Mouse (Mus musculus) adrenal gland, adult 18-20 months (tissue): ENCODE measurements around the gene Mylk4. TPM values are rescaled to one million over a fixed set of nuclear protein-coding genes. Genes with fewer than 3 reads are reported as not detected.

Experiments
- DNase-seq, 2 experiments: peaks; one replicate each; pipeline ENCODE4 v3.0.0; 2021 to 2022; ENCODE audit warnings: low spot score in 2 of 2
- total RNA-seq, 2 experiments: library from RNA; stranded (reverse); gene quantifications; 1 replicate in 1 of 2; 2 replicates in 1 of 2; pipeline ENCODE4 v1.2.3; 2021

Mylk4 gene
- total RNA-seq, 2 experiments from 2014 or later: 0.26 TPM; not detected in 1

DNA sequence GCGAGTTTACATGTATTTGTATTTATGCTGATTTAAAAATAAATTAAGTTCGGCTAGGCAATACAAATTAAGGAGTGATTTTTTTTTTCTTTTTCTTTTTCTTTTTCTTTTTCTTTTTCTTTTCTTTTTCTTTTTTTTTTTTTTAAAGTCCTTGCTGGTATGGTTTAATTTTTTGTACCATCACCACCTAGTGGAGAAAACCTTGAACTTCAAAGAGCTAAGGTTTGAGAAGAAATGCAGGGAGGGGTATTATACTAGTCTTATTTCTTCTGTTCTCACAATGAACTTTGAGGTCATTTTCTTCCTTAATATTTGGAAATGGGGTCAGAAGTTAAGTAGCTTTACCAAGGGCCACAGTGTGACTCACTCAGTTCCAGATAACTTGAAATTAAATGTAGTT, 15.4 kb upstream of the Mylk4 start:
- DNase-seq: no peak

DNA sequence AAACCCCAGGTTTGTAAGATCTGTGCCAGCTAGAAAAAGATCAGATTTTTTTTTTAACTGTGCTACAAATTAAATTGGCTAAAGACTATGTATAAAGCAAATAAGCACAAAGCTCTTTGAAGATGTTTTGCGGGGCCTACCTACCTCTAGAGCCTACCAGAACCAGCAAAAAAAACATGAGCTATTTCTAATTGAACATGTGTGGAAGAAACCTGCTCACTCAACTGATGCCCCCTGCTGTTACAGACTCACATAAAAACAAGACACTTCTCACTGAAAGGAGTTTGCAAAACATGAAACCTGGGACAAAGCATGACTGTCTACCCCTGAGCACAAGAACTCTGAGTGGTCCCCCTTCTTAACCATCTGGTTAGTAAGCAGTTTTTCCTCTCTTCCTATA, 13.3 kb upstream of the Mylk4 start:
- no peak for DNase-seq

DNA sequence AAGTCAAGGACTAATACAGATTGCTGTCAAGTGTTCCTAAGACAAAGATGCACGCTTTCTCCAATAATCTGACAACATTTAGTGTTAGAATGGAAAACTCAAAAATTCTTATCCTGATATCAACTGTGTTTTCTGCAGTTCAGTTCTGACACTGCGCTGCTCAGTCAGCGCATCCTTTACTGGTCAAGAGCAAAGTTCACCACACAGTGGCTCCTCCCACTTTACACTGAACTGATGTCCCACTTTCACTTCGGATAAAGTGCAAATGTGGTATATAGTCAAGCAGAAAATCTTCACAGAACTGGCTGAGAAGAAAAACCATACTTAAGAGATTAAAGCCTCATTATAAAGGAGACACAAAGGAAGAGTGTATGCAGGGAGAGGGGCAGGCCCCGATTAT, 11.4 kb upstream of the Mylk4 start:
- DNase-seq: no peak

DNA sequence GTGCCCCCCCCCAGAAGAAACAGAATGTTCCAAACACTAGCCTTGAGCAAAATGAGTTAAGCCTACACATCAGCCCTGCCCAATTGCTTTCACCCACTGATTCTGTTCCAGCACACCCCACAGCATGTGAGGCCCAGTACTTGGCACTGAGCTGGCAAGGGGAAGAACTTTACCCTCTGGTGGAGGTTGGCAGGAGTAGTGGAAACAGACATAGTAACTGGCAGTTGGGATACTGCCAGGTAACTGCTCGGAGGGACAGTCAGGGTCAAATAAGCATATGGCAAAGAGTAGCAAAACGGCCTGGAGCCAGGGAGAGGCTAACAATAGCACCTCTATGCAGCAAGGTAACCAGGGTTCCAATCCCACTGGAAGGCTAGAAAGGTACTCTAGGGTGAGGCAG, 10.9 kb upstream of the Mylk4 start:
- no peak for DNase-seq

DNA sequence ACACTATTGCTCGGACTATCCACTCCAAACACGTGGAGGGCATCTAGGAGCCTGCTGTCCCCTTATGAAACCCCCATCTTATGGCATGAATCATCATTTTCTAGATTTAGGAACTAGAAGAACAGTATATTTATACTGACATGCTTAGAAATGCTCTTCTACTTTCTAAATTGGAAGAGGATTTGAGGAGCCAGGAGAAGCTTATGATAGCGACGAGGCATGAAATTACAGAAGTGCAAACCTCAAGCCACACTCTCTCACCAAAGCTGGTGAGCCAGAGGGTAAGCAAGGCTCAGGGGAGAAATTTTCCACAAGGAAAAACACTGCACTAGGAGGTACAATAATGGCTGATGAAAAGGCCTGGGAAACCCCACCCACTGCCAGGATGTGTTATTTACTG, 6.0 kb upstream of the Mylk4 start:
- no peak for DNase-seq

DNA sequence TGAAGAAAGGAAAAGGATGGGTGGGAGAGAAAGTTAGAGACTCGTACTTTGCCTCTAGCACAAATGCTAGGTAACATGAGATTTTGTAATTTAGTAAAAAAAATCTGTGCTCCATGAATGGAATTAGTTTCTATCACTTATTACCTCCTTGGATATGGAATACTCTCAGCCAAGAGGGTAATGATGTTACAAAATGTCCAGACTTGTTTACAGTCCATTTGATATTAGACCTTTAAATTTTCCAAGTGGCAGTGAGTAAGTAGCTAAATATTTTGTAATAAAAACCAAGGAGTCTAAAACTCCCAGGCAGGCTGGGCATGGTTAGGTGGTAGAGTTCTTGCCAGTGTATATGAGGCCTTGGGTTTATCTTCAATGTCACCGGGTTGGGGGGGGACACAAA, 3.8 kb upstream of the Mylk4 start:
- no peak for DNase-seq

DNA sequence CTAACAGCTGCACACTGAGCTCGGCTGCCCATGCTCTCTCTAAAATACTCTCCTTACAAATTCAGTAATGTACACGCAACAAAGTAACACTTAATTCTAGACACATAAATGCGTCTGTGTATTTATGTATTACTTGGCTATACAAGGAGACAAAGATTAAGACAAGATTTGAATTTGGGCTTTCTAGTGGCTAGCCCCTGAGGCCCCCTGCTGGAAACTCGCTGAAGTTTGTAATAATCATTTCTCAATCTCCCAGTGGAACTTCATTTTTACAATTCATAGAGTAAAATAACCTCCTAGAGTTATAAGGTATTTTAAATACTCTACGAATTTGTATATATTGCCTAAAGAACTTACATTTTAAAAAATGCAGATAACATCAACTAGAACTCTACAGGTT, 699 bp downstream of the Mylk4 start:
- DNase-seq: no peak

DNA sequence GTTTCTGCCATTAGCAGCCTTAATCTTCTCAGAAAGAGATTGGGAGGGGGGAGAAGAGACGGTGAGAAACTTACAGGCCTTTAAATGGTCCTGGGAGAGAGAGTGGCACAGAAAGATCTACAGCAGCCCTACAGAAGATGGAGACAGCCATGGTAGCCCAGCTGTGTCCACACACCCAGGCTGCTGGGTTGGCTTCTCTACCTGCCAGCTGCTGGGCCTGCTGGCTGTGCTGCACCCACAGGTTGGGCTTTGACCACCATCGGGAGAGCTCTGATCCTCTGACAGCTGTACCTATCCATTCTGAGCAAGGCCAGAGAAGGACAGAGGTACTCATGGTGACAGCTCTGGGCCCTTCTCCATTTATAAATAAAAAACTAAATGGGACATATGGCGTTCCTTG, 4.9 kb downstream of the Mylk4 start:
- DNase-seq: no peak

DNA sequence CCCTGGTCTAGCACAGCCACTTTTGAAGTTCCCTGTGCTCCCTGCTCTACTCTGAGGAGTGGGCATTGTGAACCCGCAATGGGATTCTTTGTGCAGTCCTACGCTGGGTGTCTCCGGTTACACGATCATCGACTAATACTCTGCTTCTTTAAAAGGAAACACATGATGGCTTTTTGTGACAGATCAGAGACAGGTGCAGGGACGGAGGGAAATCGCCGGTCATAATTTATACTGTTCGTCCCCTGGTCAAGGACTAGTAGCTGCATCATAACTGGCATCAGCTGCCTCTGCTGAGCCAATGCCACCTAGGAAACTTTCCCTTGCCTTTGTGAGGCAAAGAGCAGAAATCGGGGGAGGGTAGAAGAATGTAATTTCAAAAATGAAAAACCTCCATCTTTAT, 7.4 kb downstream of the Mylk4 start:
- DNase-seq: no peak

DNA sequence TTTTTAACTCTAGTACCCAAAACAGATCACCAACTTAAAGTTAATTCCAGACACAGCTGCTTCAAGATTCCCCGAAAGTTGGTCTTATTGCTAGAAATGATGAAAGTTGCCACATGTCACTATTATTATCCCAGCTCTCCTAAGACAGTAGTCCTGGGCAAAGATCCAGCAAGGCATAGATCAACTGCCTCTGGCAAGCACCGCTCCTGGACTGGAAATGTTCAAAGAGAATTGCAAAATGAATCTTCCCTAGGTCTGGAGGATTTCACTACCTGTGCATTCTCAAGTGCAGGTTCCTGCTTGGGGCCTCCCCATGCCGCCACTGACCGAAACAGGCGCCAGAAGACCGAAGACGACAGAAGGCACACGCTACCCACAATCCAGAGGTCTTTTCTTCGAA, 7.9 kb downstream of the Mylk4 start:
- peak in 1 of 2 experiments; percentile 15 for DNase-seq

DNA sequence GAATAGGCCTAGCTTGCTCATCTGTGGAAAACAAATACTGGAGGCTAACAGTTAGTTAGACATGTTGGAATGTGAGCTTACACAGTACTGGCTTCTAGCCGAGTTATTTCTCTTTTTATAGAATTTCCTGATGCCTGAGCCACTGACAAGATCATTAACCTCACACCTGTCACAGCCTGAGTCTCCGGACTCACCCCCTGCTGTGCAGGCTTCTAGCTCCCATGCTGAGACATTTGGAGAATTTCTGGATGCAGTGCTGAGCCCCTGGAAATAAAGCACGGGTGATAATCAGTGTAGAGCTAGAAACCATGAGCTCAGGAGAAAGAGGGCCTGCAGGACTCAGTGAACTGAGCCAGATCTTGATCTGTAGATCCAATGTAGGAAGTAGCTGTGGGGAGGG, 13.8 kb downstream of the Mylk4 start:
- no peak for DNase-seq

DNA sequence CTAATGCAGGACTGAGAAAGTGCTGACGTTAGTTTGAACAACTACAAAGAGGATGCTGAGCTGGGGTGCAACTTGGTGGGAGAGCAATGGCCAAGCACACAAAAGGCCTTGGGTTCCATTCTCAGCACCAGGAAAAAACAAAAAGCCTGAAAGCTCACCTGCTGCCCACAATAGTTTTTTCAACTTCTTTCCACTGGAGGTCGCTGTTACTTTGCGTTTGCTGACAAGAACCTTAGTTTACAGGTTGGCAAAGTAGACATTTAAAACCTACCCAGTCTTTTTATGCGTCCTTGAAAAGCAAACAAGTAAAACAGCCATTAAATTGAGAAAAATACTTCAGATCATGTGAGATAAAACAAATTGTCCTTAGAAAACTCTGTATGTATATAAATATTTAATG, 15.7 kb downstream of the Mylk4 start:
- peak in 1 of 2 experiments; percentile 31 for DNase-seq

DNA sequence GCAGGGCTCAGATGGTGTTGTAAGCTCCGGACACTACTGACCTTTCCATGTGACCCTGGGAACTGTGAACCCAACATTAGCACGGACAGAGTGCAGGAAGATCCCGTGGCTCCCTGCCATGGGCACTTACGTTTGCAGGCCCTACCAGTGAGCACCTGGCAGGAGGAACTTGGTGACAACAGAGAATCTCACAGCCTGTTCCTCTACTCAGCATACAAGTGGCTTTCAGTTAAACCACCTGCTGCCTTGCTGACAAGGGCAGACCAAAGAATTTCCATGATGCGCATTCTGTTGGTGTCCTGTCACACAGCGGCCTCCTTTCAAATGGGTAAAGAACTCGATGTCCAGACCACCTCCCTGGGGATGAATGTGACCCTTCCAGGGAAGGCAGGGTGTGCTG, 19.3 kb downstream of the Mylk4 start:
- DNase-seq: no peak

DNA sequence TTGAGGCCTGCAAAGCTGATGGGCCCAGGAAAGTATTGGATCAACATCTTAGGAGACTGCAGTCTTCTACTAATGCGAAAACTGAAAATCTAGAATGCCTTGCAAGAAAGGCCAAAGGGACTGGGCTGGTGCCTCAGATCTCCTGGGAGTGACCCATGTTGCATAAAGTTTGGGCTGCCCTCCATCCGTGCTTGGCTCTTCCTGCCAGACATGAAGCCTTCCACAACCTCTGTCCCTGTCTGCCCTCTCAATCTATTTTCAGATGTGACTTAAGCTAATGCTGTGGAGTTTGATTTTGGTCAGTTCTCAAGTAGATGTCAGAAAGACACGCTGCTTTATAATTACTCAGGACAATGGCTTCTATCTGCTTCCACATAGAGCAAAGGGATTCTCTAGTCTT, 20.6 kb downstream of the Mylk4 start:
- peak in 1 of 2 experiments; percentile 22 for DNase-seq

DNA sequence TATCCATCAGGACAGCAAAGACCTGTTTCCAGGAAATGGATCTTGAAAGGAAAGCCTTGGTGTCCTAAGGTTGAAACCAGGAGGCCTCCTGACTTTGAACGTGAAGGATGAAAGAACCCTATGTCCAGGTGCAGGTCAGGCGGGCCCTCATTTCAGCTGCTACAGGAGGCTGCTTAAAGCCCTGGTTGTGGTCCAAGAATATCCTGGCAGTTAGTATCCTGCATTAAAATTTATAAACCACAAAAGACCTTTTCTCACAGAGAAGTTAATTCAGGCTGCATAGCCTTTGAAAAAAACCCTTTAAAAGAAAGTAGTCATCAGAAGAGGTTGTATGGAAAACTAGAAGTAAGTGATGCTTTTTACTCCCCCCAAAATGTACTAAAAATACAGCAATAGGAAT, 23.0 kb downstream of the Mylk4 start:
- no peak for DNase-seq

DNA sequence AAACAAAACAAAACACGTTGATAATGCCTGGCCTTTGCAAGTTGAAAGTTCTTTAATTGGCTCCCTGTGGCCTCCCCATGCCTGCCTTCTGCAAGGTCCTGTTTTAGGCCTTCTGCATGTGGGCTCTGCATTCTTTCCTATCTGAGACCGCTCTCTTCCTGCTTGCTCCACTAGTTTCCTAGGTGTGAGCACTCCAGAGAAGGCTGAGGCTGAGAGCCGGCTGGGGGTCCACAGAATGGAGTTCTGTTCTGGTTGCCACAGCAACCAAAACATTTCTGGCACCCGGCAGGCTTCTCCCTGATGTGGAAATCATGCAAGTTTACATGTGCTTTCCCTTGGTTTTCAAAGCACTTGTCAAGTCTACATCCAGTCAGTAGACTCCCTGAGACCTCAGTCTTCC, 24.7 kb downstream of the Mylk4 start:
- no peak for DNase-seq

DNA sequence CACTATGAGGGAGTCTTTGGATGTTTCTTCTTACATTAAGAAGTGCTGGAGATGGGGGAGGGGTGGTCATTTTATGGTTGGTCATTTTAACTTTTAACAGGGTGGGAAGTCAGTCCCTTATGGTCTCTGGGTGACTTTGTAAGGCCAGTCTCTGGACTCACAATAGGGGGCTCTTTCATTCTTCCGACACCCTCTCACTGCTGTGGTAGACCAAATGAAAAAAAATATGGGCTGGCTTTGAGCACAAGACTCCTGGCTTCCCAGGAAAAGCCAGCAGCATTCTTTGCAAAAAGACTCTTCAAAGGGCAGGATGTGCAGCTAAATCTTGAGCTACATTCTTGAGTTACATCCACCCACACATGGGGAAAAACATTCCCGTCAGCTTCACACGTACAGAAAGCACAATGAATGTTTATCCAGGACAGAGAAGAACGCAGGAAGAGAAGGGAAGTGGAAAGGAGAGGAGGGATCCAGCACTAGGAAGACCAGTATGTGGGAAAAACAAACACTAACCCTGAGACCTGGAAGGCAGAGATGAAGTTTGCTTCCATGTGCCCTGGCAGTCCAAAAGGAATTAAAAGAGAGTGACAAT, 31.6 kb downstream of the Mylk4 start:
- DNase-seq: no peak

DNA sequence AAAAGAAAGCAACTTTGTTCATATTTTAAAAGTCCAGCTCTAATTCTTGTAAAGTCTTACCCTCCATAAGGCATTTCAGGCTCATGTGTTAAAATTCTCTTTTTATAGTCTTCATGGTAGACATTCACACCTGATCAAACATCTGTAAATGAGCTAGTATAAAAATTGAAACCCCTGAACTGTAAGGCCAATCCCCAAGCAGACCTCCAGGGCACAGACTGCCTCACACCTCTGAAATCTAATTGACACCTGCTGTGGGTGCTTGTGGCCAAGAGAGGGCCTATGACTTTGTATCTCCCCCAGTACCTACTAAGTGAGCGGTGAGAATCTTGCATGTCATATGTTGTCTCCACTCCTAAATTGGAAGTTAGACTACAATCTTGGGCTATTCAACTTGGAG, 33.2 kb downstream of the Mylk4 start:
- no peak for DNase-seq

DNA sequence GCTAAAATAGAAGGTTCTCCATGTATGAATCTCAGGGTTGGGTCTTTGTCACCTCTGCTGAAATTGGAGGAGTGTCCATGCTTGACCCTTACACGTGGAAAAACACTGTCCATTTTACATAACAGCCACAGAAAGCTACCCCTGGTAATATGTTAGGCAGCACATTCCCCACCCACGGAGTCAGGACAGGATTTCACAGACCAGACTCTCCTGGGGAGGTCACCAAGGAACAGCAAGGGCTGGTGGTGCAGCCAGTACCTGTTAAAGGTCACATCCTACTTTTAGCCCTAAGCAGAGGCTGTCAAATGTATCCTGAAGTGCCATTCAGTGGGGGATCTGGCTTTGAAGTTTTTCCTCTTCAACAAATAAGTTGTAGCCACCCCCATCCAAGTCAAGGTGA, 35.3 kb downstream of the Mylk4 start:
- no peak for DNase-seq

DNA sequence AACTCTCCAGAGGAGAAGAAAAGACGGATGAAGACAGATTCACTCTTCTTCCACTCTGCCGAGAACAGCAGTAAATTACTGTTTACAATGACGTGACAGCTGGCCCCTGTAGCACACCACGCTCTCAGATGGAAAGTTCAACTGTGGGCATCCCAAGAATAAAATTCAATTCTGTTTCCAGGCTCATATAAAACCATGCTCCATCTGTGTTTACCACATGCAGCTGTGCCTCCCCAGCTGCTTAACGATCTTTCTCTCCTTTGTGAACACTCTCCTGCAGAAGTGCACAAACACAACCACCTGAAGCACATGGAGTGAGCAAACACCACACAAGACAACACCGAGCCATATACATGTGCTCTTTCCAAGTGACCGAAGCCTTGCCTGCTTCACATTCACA, 42.6 kb downstream of the Mylk4 start:
- no peak for DNase-seq

DNA sequence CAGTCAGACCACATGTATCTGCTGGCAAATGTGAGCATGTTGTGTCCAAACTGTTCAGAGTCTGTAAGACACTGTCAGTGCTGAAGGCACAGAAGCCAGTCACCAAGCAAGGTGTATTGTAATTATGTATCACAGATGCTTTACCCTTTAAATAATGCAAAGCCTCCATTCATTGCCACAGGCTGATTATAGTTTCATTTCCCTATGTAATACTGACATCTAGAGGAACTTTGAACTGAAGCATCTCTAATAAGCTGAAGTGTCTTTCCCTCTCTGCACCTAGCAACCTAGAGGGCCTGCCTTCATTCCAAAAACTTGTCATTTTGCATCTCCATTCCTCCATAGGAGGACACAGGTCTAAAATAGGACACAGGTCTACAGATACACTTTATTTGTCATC, 52.5 kb downstream of the Mylk4 start:
- DNase-seq: no peak

DNA sequence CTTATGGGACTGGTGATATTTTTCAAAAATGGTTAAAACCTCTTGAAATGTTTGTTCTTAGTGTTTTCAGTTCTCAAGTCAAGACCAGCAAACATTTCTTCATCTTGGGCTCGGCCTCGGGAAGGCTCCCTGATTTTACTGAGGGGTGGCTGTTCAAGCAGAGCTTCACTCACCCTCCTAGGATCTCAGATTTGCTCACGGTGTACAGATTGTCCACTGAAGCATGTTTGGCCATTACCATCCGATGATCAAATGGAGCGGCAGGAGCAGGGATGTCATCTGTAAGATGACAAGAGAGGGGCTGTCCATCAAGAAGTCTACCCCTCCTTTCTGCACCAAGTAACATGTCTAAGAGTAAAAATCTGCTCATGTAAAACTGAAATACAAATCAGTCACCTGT, 59.1 kb downstream of the Mylk4 start:
- DNase-seq: no peak

DNA sequence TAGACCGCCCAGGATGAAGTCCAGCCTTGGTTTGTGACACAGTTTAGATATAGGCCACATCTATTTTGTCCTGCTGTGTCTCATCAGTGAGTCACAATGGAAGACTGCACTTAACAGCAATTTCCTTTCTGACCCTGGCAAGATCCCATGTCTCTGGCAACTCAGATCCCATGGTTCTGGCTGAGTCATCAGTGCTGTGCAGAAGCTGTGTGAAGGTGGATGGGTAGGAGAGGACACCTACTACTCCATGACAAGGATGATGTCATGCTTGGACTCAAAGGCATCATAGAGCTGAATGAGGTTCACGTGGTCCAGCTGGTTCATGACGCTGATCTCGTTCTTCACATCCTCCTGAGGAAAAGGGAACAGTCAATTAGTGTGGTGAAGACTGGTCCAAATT, 62.0 kb downstream of the Mylk4 start:
- DNase-seq: peak in 1 of 2 experiments; percentile 14

DNA sequence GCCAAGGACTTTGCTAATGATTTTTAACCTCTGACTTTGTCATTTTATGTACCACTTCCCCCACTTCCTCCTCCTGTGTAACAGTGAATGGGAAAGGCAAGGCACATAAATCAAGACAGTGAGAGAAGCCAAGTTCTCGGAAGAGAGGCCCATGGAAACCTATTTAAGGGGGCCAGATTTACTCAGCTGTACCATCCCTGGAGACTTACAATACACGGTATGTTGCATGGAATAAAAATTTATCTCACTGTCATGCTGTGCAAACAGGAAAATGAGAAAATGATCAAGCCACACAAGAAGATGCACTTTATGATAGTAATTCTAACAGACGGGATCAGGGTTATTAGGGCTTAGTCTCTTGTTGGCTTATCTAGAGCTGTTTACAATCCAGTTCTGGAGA, 64.5 kb downstream of the Mylk4 start:
- DNase-seq: no peak
